Comparison of ENCODE assay signal across 9 mouse cellular contexts in genomic region chr17:14959979-14960378, GRCm38 (mm10). TPM values are rescaled to one million over a fixed set of nuclear protein-coding genes. Genes with fewer than 3 reads are reported as not detected.
DNase-seq lines count a peak whose midpoint lies in the region; ATAC-seq and TF ChIP-seq lines count a peak whose summit lies in the region.
"Had no signal": no experiment of that assay in that cellular context is flagged by ENCODE, and none has a peak within 500 bp of the region (broad histone marks: within the 10 kb centered on the region; RNA-seq: fewer than 3 reads in every experiment).

No protein-coding gene starts in this region.

- peak; percentile 33 for DNase-seq in gastrocnemius, adult 2 months
- DNase-seq in gastrocnemius, postnatal 4 days (ENCODE audit: low spot score in 2 of 2), result no peak
- DNase-seq in 416B (ENCODE audit: low read depth), result peak; percentile 72
- DNase-seq in layer of hippocampus, adult 9-10 months (ENCODE audit: low spot score), result no peak
- DNase-seq in gastrocnemius, postnatal 25 days, result no peak

- peaks cover 11% of the 10 kb centered on the region for H3K36me3 ChIP-seq in embryonic facial prominence, embryonic 13.5 days
- no peaks in the 10 kb centered on the region for H3K36me3 ChIP-seq in intestine, embryonic 16.5 days (ENCODE audit: control insufficient read depth, insufficient read depth, low read length)
- H3K36me3 ChIP-seq in midbrain, embryonic 13.5 days, result no peaks in the 10 kb centered on the region

- peak overlapping the region; percentile 77 for H3K4me3 ChIP-seq in gastrocnemius, adult 2 months
- H3K4me3 ChIP-seq in embryonic facial prominence, embryonic 13.5 days, result peak overlapping the region; percentile 39
- H3K4me3 ChIP-seq in intestine, embryonic 16.5 days (ENCODE audit: low read length), result peak overlapping the region; percentile 38; the same call in 1 of the 2 replicates
- H3K4me3 ChIP-seq in midbrain, embryonic 13.5 days (replicated peaks), result peak overlapping the region; percentile 28

- H3K4me2 ChIP-seq in embryonic facial prominence, embryonic 13.5 days, result peak overlapping the region; percentile 91
- H3K4me2 ChIP-seq in intestine, embryonic 16.5 days (ENCODE audit: low read depth, low read length), result peak overlapping the region; percentile 59
- peak overlapping the region; percentile 53 for H3K4me2 ChIP-seq in midbrain, embryonic 13.5 days (replicated peaks)

- TF ChIP-seq CTCF in gastrocnemius, adult 2 months (IDR thresholded peaks at IDR 0.05), result no peak

- H3K4me1 ChIP-seq in embryonic facial prominence, embryonic 13.5 days, result peaks cover 11% of the 10 kb centered on the region
- H3K4me1 ChIP-seq in intestine, embryonic 16.5 days (ENCODE audit: control insufficient read depth, insufficient read depth, low read length), result peaks cover 3% of the 10 kb centered on the region
- H3K4me1 ChIP-seq in midbrain, embryonic 13.5 days (replicated peaks), result peaks cover 12% of the 10 kb centered on the region

- H3K27me3 ChIP-seq in embryonic facial prominence, embryonic 13.5 days, result no peaks in the 10 kb centered on the region
- H3K27me3 ChIP-seq in intestine, embryonic 16.5 days (replicated peaks; ENCODE audit: control insufficient read depth, insufficient read depth, low read length), result no peaks in the 10 kb centered on the region
- no peaks in the 10 kb centered on the region for H3K27me3 ChIP-seq in midbrain, embryonic 13.5 days
- H3K27me3 ChIP-seq: Patski had no signal

- 29% methylated on average over 3 of the region's 3 CpGs for WGBS in embryonic facial prominence, embryonic 13.5 days
- 30% methylated on average over 3 of the region's 3 CpGs for WGBS in intestine, embryonic 16.5 days
- 27% methylated on average over 3 of the region's 3 CpGs for WGBS in midbrain, embryonic 13.5 days

- ATAC-seq in embryonic facial prominence, embryonic 13.5 days (ENCODE audit: insufficient number of reproducible peaks, insufficient read depth, low FRiP score, low TSS enrichment, low read depth), result no peak
- no peak for ATAC-seq in intestine, embryonic 16.5 days
- ATAC-seq in midbrain, embryonic 13.5 days, result no peak

- H3K9me3 ChIP-seq in embryonic facial prominence, embryonic 13.5 days, result no peaks in the 10 kb centered on the region
- H3K9me3 ChIP-seq in intestine, embryonic 16.5 days (ENCODE audit: control insufficient read depth, low read length), result no peaks in the 10 kb centered on the region
- H3K9me3 ChIP-seq in midbrain, embryonic 13.5 days, result no peaks in the 10 kb centered on the region

- intact Hi-C loops in gastrocnemius, adult 2 months (cut with DNase I), result no loop called here

- H3K27ac ChIP-seq in gastrocnemius, adult 2 months, result peak overlapping the region; percentile 87; the same call in 1 of the 2 replicates
- H3K27ac ChIP-seq in embryonic facial prominence, embryonic 13.5 days, result no peak overlapping the region
- no peak overlapping the region for H3K27ac ChIP-seq in intestine, embryonic 16.5 days (ENCODE audit: low read length)
- no peak overlapping the region for H3K27ac ChIP-seq in midbrain, embryonic 13.5 days

- peak overlapping the region; percentile 61; the same call in 1 of the 2 replicates for H3K9ac ChIP-seq in embryonic facial prominence, embryonic 13.5 days
- H3K9ac ChIP-seq in intestine, embryonic 16.5 days (ENCODE audit: low read depth, low read length), result peak overlapping the region; percentile 57; the same call in 1 of the 2 replicates
- H3K9ac ChIP-seq in midbrain, embryonic 13.5 days (replicated peaks), result peak overlapping the region; percentile 57

RNA-seq across cellular contexts. Expression of gene Phf10, which starts 1.1 kb away (rescaled TPM):
- 10 to 100 TPM; 46.9 to 54.2 TPM for total RNA-seq in gastrocnemius, adult 2 months (2021)
- total RNA-seq in gastrocnemius, postnatal 4 days (2021), result 10 to 100 TPM; 75.3 to 81.4 TPM
- polyA plus RNA-seq in embryonic facial prominence, embryonic 13.5 days (2015; fragmentation: Nextera tagmentation; extraction: Ambion mirVana), result 33.5 and 36.0 TPM in 2 replicates
- polyA plus RNA-seq in intestine, embryonic 16.5 days (2015; fragmentation: Nextera tagmentation; extraction: Ambion mirVana), result 27.5 and 33.4 TPM in 2 replicates
- polyA plus RNA-seq in midbrain, embryonic 13.5 days (2015; fragmentation: Nextera tagmentation; extraction: Ambion mirVana), result 19.0 and 19.2 TPM in 2 replicates
- total RNA-seq in gastrocnemius, postnatal 25 days (2021), result 10 to 100 TPM; 44.2 to 46.5 TPM

RNA-seq across cellular contexts. Expression of gene 1600012H06Rik, which starts 17.0 kb away (rescaled TPM):
- 1 to 10 TPM; 8.1 to 9.9 TPM for total RNA-seq in gastrocnemius, adult 2 months (2021)
- total RNA-seq in gastrocnemius, postnatal 4 days (2021), result 10 to 100 TPM; 24.3 to 25.3 TPM
- polyA plus RNA-seq in embryonic facial prominence, embryonic 13.5 days (2015; fragmentation: Nextera tagmentation; extraction: Ambion mirVana), result 32.7 and 32.8 TPM in 2 replicates
- polyA plus RNA-seq in intestine, embryonic 16.5 days (2015; fragmentation: Nextera tagmentation; extraction: Ambion mirVana), result 37.6 and 39.9 TPM in 2 replicates
- polyA plus RNA-seq in midbrain, embryonic 13.5 days (2015; fragmentation: Nextera tagmentation; extraction: Ambion mirVana), result 27.4 and 28.2 TPM in 2 replicates
- 1 to 10 TPM; 7.0 to 9.0 TPM for total RNA-seq in gastrocnemius, postnatal 25 days (2021)

RNA-seq across cellular contexts. Expression of gene Wdr27, which starts 17.0 kb away (rescaled TPM):
- 1 to 10 TPM in 1 of 2 experiments, under 1 TPM in 1; 0.94 to 3.0 TPM for total RNA-seq in gastrocnemius, adult 2 months (2021)
- 1 to 10 TPM; 3.5 to 4.2 TPM for total RNA-seq in gastrocnemius, postnatal 4 days (2021)
- polyA plus RNA-seq in embryonic facial prominence, embryonic 13.5 days (2015; fragmentation: Nextera tagmentation; extraction: Ambion mirVana), result 6.6 and 7.7 TPM in 2 replicates
- polyA plus RNA-seq in intestine, embryonic 16.5 days (2015; fragmentation: Nextera tagmentation; extraction: Ambion mirVana), result 3.9 and 5.0 TPM in 2 replicates
- polyA plus RNA-seq in midbrain, embryonic 13.5 days (2015; fragmentation: Nextera tagmentation; extraction: Ambion mirVana), result 4.7 and 9.0 TPM in 2 replicates
- 1 to 10 TPM in 1 of 2 experiments, under 1 TPM in 1; 0.83 to 2.1 TPM for total RNA-seq in gastrocnemius, postnatal 25 days (2021)

RNA-seq across cellular contexts. Expression of gene 9030025P20Rik, which starts 18.3 kb away (rescaled TPM):
- total RNA-seq in gastrocnemius, adult 2 months (2021), result 1 to 10 TPM; 1.8 to 2.5 TPM
- 1 to 10 TPM; 4.0 to 5.1 TPM for total RNA-seq in gastrocnemius, postnatal 4 days (2021)
- 9.6 and 11.3 TPM in 2 replicates for polyA plus RNA-seq in embryonic facial prominence, embryonic 13.5 days (2015; fragmentation: Nextera tagmentation; extraction: Ambion mirVana)
- 8.2 TPM in 2 replicates for polyA plus RNA-seq in intestine, embryonic 16.5 days (2015; fragmentation: Nextera tagmentation; extraction: Ambion mirVana)
- polyA plus RNA-seq in midbrain, embryonic 13.5 days (2015; fragmentation: Nextera tagmentation; extraction: Ambion mirVana), result 10.6 and 11.8 TPM in 2 replicates
- 1 to 10 TPM; 1.5 to 3.6 TPM for total RNA-seq in gastrocnemius, postnatal 25 days (2021)

RNA-seq across cellular contexts. Expression of gene Gm3417, which starts 18.6 kb away (rescaled TPM):
- not detected for total RNA-seq in gastrocnemius, adult 2 months (2021)
- under 1 TPM in 1 of 2 experiments, not detected in 1; 0.49 TPM for total RNA-seq in gastrocnemius, postnatal 4 days (2021)
- not detected in 2 replicates for polyA plus RNA-seq in embryonic facial prominence, embryonic 13.5 days (2015; fragmentation: Nextera tagmentation; extraction: Ambion mirVana)
- polyA plus RNA-seq in intestine, embryonic 16.5 days (2015; fragmentation: Nextera tagmentation; extraction: Ambion mirVana), result 1.2 and 1.7 TPM in 2 replicates
- 0.96 and 1.4 TPM in 2 replicates for polyA plus RNA-seq in midbrain, embryonic 13.5 days (2015; fragmentation: Nextera tagmentation; extraction: Ambion mirVana)
- total RNA-seq in gastrocnemius, postnatal 25 days (2021), result not detected
- polyA plus RNA-seq: Patski had no signal

Comparison
In these comparisons a context has a peak if more than half of its experiments do, and no peak if none do; other contexts are left out.
1. DNase-seq: peak in gastrocnemius, adult 2 months (single experiment) and 416B (single experiment); none in gastrocnemius, postnatal 4 days (0 of 2), layer of hippocampus, adult 9-10 months (single experiment) and gastrocnemius, postnatal 25 days (single experiment).
2. Peak in every context shown above with its lines, with median percentiles within 50 percentile points of each other: H3K4me3 ChIP-seq, H3K4me2 ChIP-seq and H3K9ac ChIP-seq.